Mouse (Mus musculus): ENCODE data around the gene Dok3. TPM values are rescaled to one million over a fixed set of nuclear protein-coding genes. Genes with fewer than 3 reads are reported as not detected.

Dok3 gene
- total RNA-seq, 2 experiments from 2014 or later, result 0.77 to 1.5 TPM

- TF ChIP-seq CTCF (IDR thresholded peaks at IDR 0.05), result no peak
- peak overlapping the region; percentile 78 for H3K27ac ChIP-seq
- intact Hi-C loops (cut with DNase I), result loop anchor here (2.0 kb wide), 1 partner anchor 17 kb away; the partner anchor contains the start of gene Pdlim7
- no peak for DNase-seq
- H3K4me3 ChIP-seq, result peak overlapping the region; percentile 24; the same call in 1 of the 2 replicates
Observed at GRCm38 (mm10) chr13:55495702-55496101, 33.4 kb downstream of the Dok3 start.

DNA sequence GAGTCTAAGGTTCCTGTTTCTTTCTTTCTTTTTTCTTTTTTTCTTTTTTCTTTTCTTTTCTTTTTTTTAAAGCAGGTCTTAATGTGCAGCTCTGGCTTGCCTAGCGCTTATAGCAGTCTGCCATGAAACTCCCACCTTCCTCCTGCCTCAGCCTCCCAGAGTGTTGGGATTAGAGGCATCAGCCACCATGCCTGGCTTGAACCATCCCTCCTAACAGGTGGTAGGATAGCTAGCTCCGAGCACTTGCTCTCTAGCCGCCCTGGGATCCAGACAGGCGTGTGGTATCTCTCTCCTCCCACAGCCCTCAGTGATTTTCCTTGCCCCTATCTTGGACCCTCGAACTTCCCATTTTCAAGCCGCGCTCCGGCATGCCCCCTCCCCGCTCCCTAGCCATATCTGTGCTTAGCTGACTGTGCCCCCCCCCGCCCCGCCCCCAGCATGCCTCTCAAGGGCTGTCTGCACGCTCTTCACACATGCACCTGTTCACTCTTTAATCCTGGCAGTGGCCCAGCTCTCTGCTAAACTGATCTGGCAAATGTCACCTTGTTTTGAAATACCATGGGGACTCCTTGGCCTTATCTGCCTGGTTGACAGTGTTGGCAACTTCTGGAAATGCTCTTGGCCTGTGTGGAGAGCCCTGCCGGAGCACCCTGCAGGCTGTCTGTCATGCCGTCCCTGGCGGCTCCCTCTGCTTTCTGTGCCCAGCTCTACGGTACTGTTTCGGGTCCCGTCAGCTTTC is 34.0 kb downstream of the Dok3 start:
- peak; percentile 84 for DNase-seq
- intact Hi-C loops (cut with DNase I), result loop anchor here (2.0 kb wide), 1 partner anchor 18 kb away; the partner anchor contains the start of gene Pdlim7
- Histone ChIP-seq H3K4me3 (no peak overlapping the region), H3K27ac (peak overlapping the region; percentile 78)
- TF ChIP-seq CTCF (IDR thresholded peaks at IDR 0.05), result no peak

DNA sequence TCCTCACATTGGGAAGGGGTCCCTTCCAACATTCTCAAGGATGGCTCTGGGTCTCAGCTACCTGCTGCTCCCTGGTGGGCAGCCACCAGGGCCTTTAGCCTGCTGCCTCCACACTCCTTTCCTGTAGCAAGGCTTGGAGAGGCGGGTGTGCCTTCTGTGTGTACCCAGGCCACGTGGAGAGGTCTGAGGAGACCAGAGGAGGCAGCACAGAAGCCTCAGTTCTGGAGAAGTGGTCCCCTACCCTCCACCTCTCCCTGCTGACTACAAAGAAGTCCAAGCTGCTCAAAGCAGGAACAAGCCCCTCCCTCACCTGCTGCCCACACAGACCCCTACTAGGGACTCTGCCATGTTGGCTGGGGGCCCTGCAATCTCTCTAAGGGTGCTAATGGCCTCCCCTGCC is 34.8 kb downstream of the Dok3 start:
- DNase-seq, result no peak
- no peak for TF ChIP-seq CTCF (IDR thresholded peaks at IDR 0.05)
- peak overlapping the region; percentile 78; the same call in 1 of the 2 replicates for H3K27ac ChIP-seq
- no peak overlapping the region for H3K4me3 ChIP-seq
- intact Hi-C loops (cut with DNase I), result loop anchor here (2.0 kb wide), 1 partner anchor 19 kb away; the partner anchor contains the start of gene Pdlim7

DNA sequence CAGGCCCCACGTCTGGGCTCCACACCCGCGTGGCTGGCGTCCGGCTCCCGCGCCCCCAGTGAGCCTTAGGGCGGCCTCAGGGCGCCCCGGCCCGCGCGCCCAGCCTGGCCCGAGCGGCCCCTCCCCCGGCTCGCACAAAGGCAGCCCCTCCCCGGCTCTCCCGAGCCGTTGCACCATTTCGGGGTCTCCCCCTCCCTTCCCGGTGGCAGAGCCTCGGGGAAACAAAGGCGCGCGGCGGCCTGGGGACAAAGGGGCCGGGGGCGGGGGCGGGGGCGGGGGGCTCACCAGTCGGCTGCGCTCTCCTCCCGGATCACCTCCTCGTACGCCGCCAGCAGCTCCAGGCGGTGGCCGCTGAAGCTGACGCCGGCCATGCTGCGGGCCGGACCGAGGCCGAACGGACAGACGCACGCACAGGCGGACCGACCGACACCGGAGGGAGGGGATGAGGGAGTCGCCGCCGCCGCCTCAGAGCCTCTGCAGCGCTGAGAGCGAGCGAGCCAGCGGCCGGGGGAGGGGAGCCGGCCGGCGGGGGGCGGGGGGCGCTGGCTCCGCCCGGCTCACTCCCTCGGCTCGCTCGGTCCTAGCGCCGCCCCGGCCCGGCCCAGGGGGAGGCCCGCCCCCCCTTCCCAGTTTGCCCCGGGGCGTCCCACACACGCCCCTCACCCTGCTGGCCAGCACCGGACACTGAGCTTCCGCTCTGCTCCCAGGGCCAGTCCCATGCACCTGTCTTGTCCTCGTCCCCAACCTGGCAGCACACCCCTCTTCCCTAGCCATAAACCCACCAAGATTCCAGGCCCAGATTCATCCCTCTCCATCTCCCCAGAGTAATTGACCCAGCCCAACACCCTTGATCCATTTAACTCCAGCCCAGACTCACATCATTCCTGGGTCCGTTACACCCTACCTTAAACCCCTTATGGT is 41.3 kb downstream of the Dok3 start, which contains the start of gene Dbn1:
Gene Dbn1, minus strand, starts transcription at position 534 of the 921 bp plus-strand sequence.
- TF ChIP-seq CTCF (IDR thresholded peaks at IDR 0.05), result no peak
- intact Hi-C loops (cut with DNase I), result no loop called here
- Histone ChIP-seq H3K4me3 (peak within 1 kb of the TSS; percentile 84), H3K27ac (peak within 1 kb of the TSS; percentile 82)
- DNase-seq, result peak; percentile 71

GRCm38 (mm10) chr13:55486916-55487577 is 42.0 kb downstream of the Dok3 start:
- intact Hi-C loops (cut with DNase I), result no loop called here
- peak; percentile 55 for DNase-seq
- Histone ChIP-seq H3K4me3 (peak overlapping the region; percentile 84), H3K27ac (peak overlapping the region; percentile 82)
- TF ChIP-seq CTCF (IDR thresholded peaks at IDR 0.05), result no peak

- TF ChIP-seq CTCF (IDR thresholded peaks at IDR 0.05), result no peak
- intact Hi-C loops (cut with DNase I), result no loop called here
- Histone ChIP-seq H3K27ac (peak overlapping the region; percentile 82), H3K4me3 (peak overlapping the region; percentile 84)
- peak; percentile 70 for DNase-seq
Observed at GRCm38 (mm10) chr13:55486029-55486794, 42.9 kb downstream of the Dok3 start.

- DNase-seq, result no peak
- TF ChIP-seq CTCF (IDR thresholded peaks at IDR 0.05), result no peak
- Histone ChIP-seq H3K4me3 (no peak overlapping the region), H3K27ac (peak overlapping the region; percentile 9; the same call in 1 of the 2 replicates)
- intact Hi-C loops (cut with DNase I), result no loop called here
Observed at GRCm38 (mm10) chr13:55484520-55485088, 44.5 kb downstream of the Dok3 start.

DNA sequence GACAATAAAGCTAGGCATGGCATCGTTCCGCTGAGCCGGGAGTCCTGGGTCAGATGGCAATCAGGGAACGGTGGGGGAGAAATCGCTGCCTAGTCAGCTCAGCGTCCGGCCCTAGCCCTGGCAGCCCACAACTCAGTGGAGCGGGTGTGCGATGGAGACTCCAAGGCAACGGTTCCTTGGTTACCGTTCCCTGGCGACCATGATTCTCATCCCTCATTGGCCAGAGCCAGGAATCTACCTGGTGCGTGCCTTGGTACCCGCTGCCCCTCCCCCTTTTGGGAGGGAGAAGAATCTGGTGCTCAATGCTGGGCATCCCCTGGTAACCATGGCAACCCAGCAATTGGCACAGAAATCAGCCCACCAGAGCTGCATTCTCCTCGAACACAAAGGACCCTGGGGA is 45.5 kb downstream of the Dok3 start:
- Histone ChIP-seq H3K27ac (peak overlapping the region; percentile 64), H3K4me3 (peak overlapping the region; percentile 11; the same call in 1 of the 2 replicates)
- intact Hi-C loops (cut with DNase I), result no loop called here
- TF ChIP-seq CTCF (IDR thresholded peaks at IDR 0.05), result no peak
- peak; percentile 50 for DNase-seq

GRCm38 (mm10) chr13:55483071-55483470 is 46.0 kb downstream of the Dok3 start:
- DNase-seq, result no peak
- peak overlapping the region; percentile 64 for H3K27ac ChIP-seq
- peak overlapping the region; percentile 24 for H3K4me3 ChIP-seq
- TF ChIP-seq CTCF (IDR thresholded peaks at IDR 0.05), result no peak
- intact Hi-C loops (cut with DNase I), result no loop called here

- DNase-seq, result no peak
- intact Hi-C loops (cut with DNase I), result no loop called here
- H3K27ac ChIP-seq, result peak overlapping the region; percentile 64
- TF ChIP-seq CTCF (IDR thresholded peaks at IDR 0.05), result no peak
- peak overlapping the region; percentile 24; the same call in 1 of the 2 replicates for H3K4me3 ChIP-seq
Observed at GRCm38 (mm10) chr13:55482542-55482941, 46.6 kb downstream of the Dok3 start.

DNA sequence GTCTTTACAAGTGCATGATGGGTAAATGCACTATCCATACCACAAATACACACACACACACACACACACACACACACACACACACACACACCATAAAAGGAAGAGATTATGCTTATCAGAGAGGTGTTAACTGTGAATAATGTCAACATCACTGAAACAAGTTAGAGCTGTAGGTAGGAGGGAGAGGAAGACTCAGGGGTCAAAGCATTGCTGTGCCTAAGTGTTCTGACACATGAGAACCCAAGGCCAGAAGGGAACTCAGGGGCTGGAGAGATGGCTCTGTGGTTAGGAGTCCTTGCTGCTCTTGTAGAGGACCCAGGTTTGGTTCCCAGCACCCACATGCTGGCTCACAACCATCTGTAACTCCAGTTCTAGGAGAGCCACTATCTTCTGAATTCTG is 49.2 kb downstream of the Dok3 start:
- H3K4me3 ChIP-seq, result no peak overlapping the region
- intact Hi-C loops (cut with DNase I), result no loop called here
- no peak overlapping the region for H3K27ac ChIP-seq
- DNase-seq, result no peak
- no peak for TF ChIP-seq CTCF (IDR thresholded peaks at IDR 0.05)
